Mouse (Mus musculus): ENCODE measurements around the gene Gm21970. TPM values are rescaled to one million over a fixed set of nuclear protein-coding genes. Genes with fewer than 3 reads are reported as not detected.
A peak's percentile ranks its signal among the peaks of the same experiment; 100 is the strongest.

The Gm21970 gene
- polyA plus RNA-seq, 1 experiment from 2014 or later: not detected

- no peak overlapping the region for H3K27ac ChIP-seq
- ATAC-seq (replicated peaks): no peak
- no peak overlapping the region for H3K9ac ChIP-seq
- no peaks in the 10 kb centered on the region for H3K4me1 ChIP-seq
- no peaks in the 10 kb centered on the region for H3K36me3 ChIP-seq (replicated peaks)
- H3K9me3 ChIP-seq: no peaks in the 10 kb centered on the region
- H3K4me2 ChIP-seq: no peak overlapping the region
- H3K4me3 ChIP-seq: no peak overlapping the region
- H3K27me3 ChIP-seq (replicated peaks): peaks cover 9% of the 10 kb centered on the region
- 63% methylated on average over 10 of the region's 10 CpGs for WGBS
These were observed 34.0 kb upstream of the Gm21970 start for GRCm38 (mm10) chr16:91357526-91357900.

- H3K4me2 ChIP-seq: no peak overlapping the region
- no peaks in the 10 kb centered on the region for H3K27me3 ChIP-seq (replicated peaks)
- H3K9me3 ChIP-seq: no peaks in the 10 kb centered on the region
- H3K36me3 ChIP-seq (replicated peaks): no peaks in the 10 kb centered on the region
- H3K9ac ChIP-seq: no peak overlapping the region
- WGBS: 35% methylated on average over 8 of the region's 8 CpGs
- no peak overlapping the region for H3K4me3 ChIP-seq
- no peak overlapping the region for H3K27ac ChIP-seq
- ATAC-seq (replicated peaks): peak; percentile 37
- no peaks in the 10 kb centered on the region for H3K4me1 ChIP-seq
These were observed 33.0 kb upstream of the Gm21970 start for GRCm38 (mm10) chr16:91358555-91358954.

- 94% methylated on average over 13 of the region's 13 CpGs for WGBS
These were observed 32.0 kb upstream of the Gm21970 start for GRCm38 (mm10) chr16:91359531-91359930.

GRCm38 (mm10) chr16:91360162-91360561 lies 31.4 kb upstream of the Gm21970 start:
- no peak overlapping the region for H3K4me3 ChIP-seq
- no peaks in the 10 kb centered on the region for H3K27me3 ChIP-seq (replicated peaks)
- H3K27ac ChIP-seq: no peak overlapping the region
- H3K4me2 ChIP-seq: no peak overlapping the region
- H3K36me3 ChIP-seq (replicated peaks): no peaks in the 10 kb centered on the region
- no peak overlapping the region for H3K9ac ChIP-seq
- H3K4me1 ChIP-seq: no peaks in the 10 kb centered on the region
- ATAC-seq (replicated peaks): no peak
- H3K9me3 ChIP-seq: no peaks in the 10 kb centered on the region
- WGBS: 53% methylated on average over 3 of the region's 3 CpGs

More at GRCm38 (mm10) chr16:91359531-91359930, 32.0 kb upstream of the Gm21970 start:
- Histone ChIP-seq H3K27ac (no peak overlapping the region), H3K9ac (no peak overlapping the region), H3K27me3 (replicated peaks) (no peaks in the 10 kb centered on the region), H3K36me3 (replicated peaks) (no peaks in the 10 kb centered on the region), H3K4me1 (no peaks in the 10 kb centered on the region), H3K4me2 (no peak overlapping the region), H3K4me3 (no peak overlapping the region), H3K9me3 (no peaks in the 10 kb centered on the region)
- ATAC-seq (replicated peaks): no peak

- no peak for ATAC-seq (replicated peaks)
- H3K4me2 ChIP-seq: no peak overlapping the region
- H3K27me3 ChIP-seq (replicated peaks): no peaks in the 10 kb centered on the region
- no peaks in the 10 kb centered on the region for H3K9me3 ChIP-seq
- no peak overlapping the region for H3K9ac ChIP-seq
- no peak overlapping the region for H3K4me3 ChIP-seq
- no peaks in the 10 kb centered on the region for H3K4me1 ChIP-seq
- WGBS: 76% methylated on average over 2 of the region's 2 CpGs
- H3K36me3 ChIP-seq (replicated peaks): no peaks in the 10 kb centered on the region
- H3K27ac ChIP-seq: no peak overlapping the region
These were observed 29.5 kb upstream of the Gm21970 start for GRCm38 (mm10) chr16:91362006-91362405.

- Histone ChIP-seq H3K4me1 (no peaks in the 10 kb centered on the region), H3K9me3 (no peaks in the 10 kb centered on the region), H3K27me3 (replicated peaks) (no peaks in the 10 kb centered on the region), H3K4me3 (no peak overlapping the region), H3K36me3 (replicated peaks) (no peaks in the 10 kb centered on the region), H3K4me2 (no peak overlapping the region), H3K9ac (no peak overlapping the region), H3K27ac (no peak overlapping the region)
- 71% methylated on average over 12 of the region's 12 CpGs for WGBS
- no peak for ATAC-seq (replicated peaks)
These were observed 28.8 kb upstream of the Gm21970 start for GRCm38 (mm10) chr16:91362616-91363272.

GRCm38 (mm10) chr16:91363483-91363882 lies 28.0 kb upstream of the Gm21970 start:
- Histone ChIP-seq H3K27me3 (replicated peaks) (no peaks in the 10 kb centered on the region), H3K27ac (no peak overlapping the region), H3K36me3 (replicated peaks) (no peaks in the 10 kb centered on the region), H3K9ac (no peak overlapping the region), H3K9me3 (no peaks in the 10 kb centered on the region), H3K4me2 (no peak overlapping the region), H3K4me1 (no peaks in the 10 kb centered on the region), H3K4me3 (no peak overlapping the region)
- WGBS: 31% methylated on average over 3 of the region's 3 CpGs
- no peak for ATAC-seq (replicated peaks)

GRCm38 (mm10) chr16:91366567-91366966 lies 25.0 kb upstream of the Gm21970 start:
- Histone ChIP-seq H3K4me2 (no peak overlapping the region), H3K9me3 (no peaks in the 10 kb centered on the region), H3K4me1 (no peaks in the 10 kb centered on the region), H3K27ac (no peak overlapping the region), H3K36me3 (replicated peaks) (no peaks in the 10 kb centered on the region), H3K9ac (no peak overlapping the region), H3K27me3 (replicated peaks) (no peaks in the 10 kb centered on the region), H3K4me3 (no peak overlapping the region)
- no peak for ATAC-seq (replicated peaks)

GRCm38 (mm10) chr16:91367066-91367465 lies 24.5 kb upstream of the Gm21970 start:
- H3K4me1 ChIP-seq: no peaks in the 10 kb centered on the region
- no peaks in the 10 kb centered on the region for H3K9me3 ChIP-seq
- ATAC-seq (replicated peaks): no peak
- no peak overlapping the region for H3K27ac ChIP-seq
- 83% methylated on average over 2 of the region's 2 CpGs for WGBS
- H3K36me3 ChIP-seq (replicated peaks): no peaks in the 10 kb centered on the region
- H3K4me3 ChIP-seq: no peak overlapping the region
- H3K9ac ChIP-seq: no peak overlapping the region
- no peak overlapping the region for H3K4me2 ChIP-seq
- no peaks in the 10 kb centered on the region for H3K27me3 ChIP-seq (replicated peaks)

GRCm38 (mm10) chr16:91372577-91373472 lies 18.7 kb upstream of the Gm21970 start, which contains the start of gene Ifnar2:
Gene Ifnar2, plus strand, starts transcription at chr16:91372783.
- Histone ChIP-seq H3K4me3 (peak within 1 kb of the TSS; percentile 58), H3K36me3 (replicated peaks) (no peaks in the 10 kb centered on the region), H3K4me2 (peak within 1 kb of the TSS; percentile 72), H3K4me1 (peaks cover 13% of the 10 kb centered on the region), H3K27me3 (replicated peaks) (no peaks in the 10 kb centered on the region), H3K9me3 (no peaks in the 10 kb centered on the region), H3K9ac (peak within 1 kb of the TSS; percentile 92), H3K27ac (peak within 1 kb of the TSS; percentile 94)
- under 1% methylated on average over 62 of the region's 62 CpGs for WGBS
- peak; percentile 96 for ATAC-seq (replicated peaks)

GRCm38 (mm10) chr16:91373473-91374252 lies 17.9 kb upstream of the Gm21970 start:
- H3K9me3 ChIP-seq: no peaks in the 10 kb centered on the region
- peak overlapping the region; percentile 58 for H3K4me3 ChIP-seq
- peak overlapping the region; percentile 92 for H3K9ac ChIP-seq
- peaks cover 13% of the 10 kb centered on the region for H3K4me1 ChIP-seq
- H3K27me3 ChIP-seq (replicated peaks): no peaks in the 10 kb centered on the region
- H3K27ac ChIP-seq: peak overlapping the region; percentile 94
- peak overlapping the region; percentile 72 for H3K4me2 ChIP-seq
- H3K36me3 ChIP-seq (replicated peaks): no peaks in the 10 kb centered on the region
- no peak; the same call in 1 of the 2 replicates for ATAC-seq (replicated peaks)
- WGBS: 48% methylated on average over 12 of the region's 13 CpGs

GRCm38 (mm10) chr16:91374253-91374634 lies 17.3 kb upstream of the Gm21970 start:
- no peaks in the 10 kb centered on the region for H3K9me3 ChIP-seq
- no peaks in the 10 kb centered on the region for H3K36me3 ChIP-seq (replicated peaks)
- no peak overlapping the region; the same call in 1 of the 2 replicates for H3K4me2 ChIP-seq
- no peak overlapping the region for H3K9ac ChIP-seq
- no peak for ATAC-seq (replicated peaks)
- 96% methylated on average over 3 of the region's 3 CpGs for WGBS
- H3K27me3 ChIP-seq (replicated peaks): no peaks in the 10 kb centered on the region
- H3K27ac ChIP-seq: no peak overlapping the region
- peaks cover 13% of the 10 kb centered on the region for H3K4me1 ChIP-seq
- peak overlapping the region; percentile 58; the same call in 1 of the 2 replicates for H3K4me3 ChIP-seq
